Mouse (Mus musculus): ENCODE measurements around the gene Gm13078. TPM values are rescaled to one million over a fixed set of nuclear protein-coding genes. Genes with fewer than 3 reads are reported as not detected.

The Gm13078 gene
- not detected for total RNA-seq (2021)

DNA sequence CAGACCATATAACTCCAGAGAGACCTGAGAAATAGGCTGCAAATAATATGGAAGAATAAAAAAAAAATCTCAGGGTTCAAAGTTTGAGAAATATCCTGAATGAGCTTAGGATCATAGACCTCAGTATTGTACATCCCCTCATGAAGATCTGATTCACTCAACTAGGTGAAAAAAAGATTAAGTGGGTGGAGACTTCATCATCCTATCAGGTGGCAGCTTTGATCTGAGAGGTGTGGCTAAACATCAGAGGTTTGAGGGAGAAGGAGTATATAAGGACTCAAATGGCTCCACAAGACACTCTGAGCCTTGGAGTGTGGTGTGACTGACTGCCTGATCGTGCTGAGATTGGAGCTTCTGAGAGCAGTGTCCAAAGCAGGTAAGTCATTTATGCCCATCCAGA lies at the start of gene Gm13078:
TSS of gene Gm13078 (plus strand) at position 301 of the 400 bp plus-strand sequence.
- intact Hi-C loops (cut with DNase I): no loop called here
- no peak for DNase-seq (ENCODE audit: extremely low spot score in 1 of 2, low spot score in 2 of 2)

DNA sequence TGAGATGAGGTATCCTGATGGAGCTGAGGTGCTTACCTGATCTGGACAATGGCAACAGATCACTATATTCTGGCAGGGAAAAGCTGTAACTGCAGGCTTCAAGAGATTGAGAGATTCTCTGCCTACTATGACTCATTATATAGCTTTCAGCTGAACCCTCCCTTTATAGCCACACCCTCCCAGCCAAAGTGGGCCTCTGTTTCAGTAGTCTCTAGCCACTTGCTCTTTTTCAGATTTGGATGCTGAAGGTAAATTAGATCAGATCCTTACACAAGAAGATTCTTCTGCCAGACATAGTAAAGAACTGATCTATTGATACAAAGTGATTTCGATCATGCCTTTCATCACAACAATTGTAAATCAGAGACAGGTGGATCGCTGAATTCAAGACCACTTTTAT lies 16.6 kb upstream of the Gm13078 start, which contains the start of gene Gm13089:
TSS of gene Gm13089 (minus strand) at position 101 of the 400 bp plus-strand sequence.
- no peak for DNase-seq (ENCODE audit: extremely low spot score in 1 of 2, low spot score in 2 of 2)
- intact Hi-C loops (cut with DNase I): no loop called here

Other genes starting within 250 kb of the Gm13078 start
- not detected for gene Gm13043, start 208.1 kb upstream of the Gm13078 start, total RNA-seq (2021)
- not detected for gene Gm13040, start 183.5 kb upstream of the Gm13078 start, total RNA-seq (2021)
- gene BC080695, start 167.8 kb upstream of the Gm13078 start, total RNA-seq (2021): not detected
- not detected for gene Gm13057, start 167.7 kb upstream of the Gm13078 start, total RNA-seq (2021)
- gene Gm13083, start 104.5 kb upstream of the Gm13078 start, total RNA-seq (2021): not detected
- gene Gm13088, start 62.2 kb upstream of the Gm13078 start, total RNA-seq (2021): not detected
- not detected for gene Gm13089, start 16.7 kb upstream of the Gm13078 start, total RNA-seq (2021)
- gene Gm13023, start 69.9 kb downstream of the Gm13078 start, total RNA-seq (2021): not detected
- not detected for gene Gm13084, start 96.6 kb downstream of the Gm13078 start, total RNA-seq (2021)
- not detected for gene Gm13103, start 127.0 kb downstream of the Gm13078 start, total RNA-seq (2021)
- gene Pramef6, start 180.9 kb downstream of the Gm13078 start, total RNA-seq (2021): not detected
- not detected for gene Pramef25, start 231.6 kb downstream of the Gm13078 start, total RNA-seq (2021)
- not detected for gene Gm13101, start 247.5 kb downstream of the Gm13078 start, total RNA-seq (2021)

Measured in left cerebral cortex, postnatal 10 days (tissue).